Mouse (Mus musculus): Measurements from ENCODE around the gene Notch1. TPM values are rescaled to one million over a fixed set of nuclear protein-coding genes. Genes with fewer than 3 reads are reported as not detected.

The Notch1 gene
- total and polyA plus RNA-seq, 3 experiments = 0.06 TPM; not detected in 2

- no peaks in the 10 kb centered on the region for H3K79me2 ChIP-seq (ENCODE audit: control insufficient read depth, insufficient read depth, low read length, poor library complexity)
- H3K4me1 ChIP-seq (ENCODE audit: control insufficient read depth in 1 of 2, insufficient read depth in 2 of 2, low read length in 2 of 2) = no peaks in the 10 kb centered on the region
- H3K9ac ChIP-seq (ENCODE audit: control insufficient read depth, low read depth, low read length, poor library complexity, severe bottlenecking) = no peak overlapping the region
- no peak overlapping the region for H3K4me3 ChIP-seq (ENCODE audit: control insufficient read depth in 1 of 2, insufficient read depth in 1 of 2, low read depth in 2 of 2, low read length in 2 of 2)
- no peaks in the 10 kb centered on the region for H3K9me3 ChIP-seq (replicated peaks; ENCODE audit: insufficient read depth, low read length)
- no peak for DNase-seq (ENCODE audit: low read depth, low spot score)
- no peak for TF ChIP-seq SMC3 (IDR thresholded peaks at IDR 0.05; ENCODE audit: low read depth, low read length)
- TF ChIP-seq MAX (IDR thresholded peaks at IDR 0.05; ENCODE audit: low read length) = no peak
- no peak for TF ChIP-seq E2F4 (IDR thresholded peaks at IDR 0.05; ENCODE audit: borderline replicate concordance, low read depth, low read length)
- no peak for TF ChIP-seq ETS1 (IDR thresholded peaks at IDR 0.05; ENCODE audit: low read depth, low read length)
- H3K27me3 ChIP-seq (ENCODE audit: control insufficient read depth in 1 of 2, insufficient read depth in 2 of 2, low read length in 2 of 2) = no peaks in the 10 kb centered on the region
- no peaks in the 10 kb centered on the region for H3K36me3 ChIP-seq (ENCODE audit: control insufficient read depth in 1 of 2, insufficient read depth in 2 of 2, low read length in 2 of 2)
- H3K27ac ChIP-seq (ENCODE audit: control insufficient read depth, low read depth, low read length) = no peak overlapping the region
These were observed 53.5 kb downstream of the Notch1 start for GRCm38 (mm10) chr2:26462980-26463379.

DNA sequence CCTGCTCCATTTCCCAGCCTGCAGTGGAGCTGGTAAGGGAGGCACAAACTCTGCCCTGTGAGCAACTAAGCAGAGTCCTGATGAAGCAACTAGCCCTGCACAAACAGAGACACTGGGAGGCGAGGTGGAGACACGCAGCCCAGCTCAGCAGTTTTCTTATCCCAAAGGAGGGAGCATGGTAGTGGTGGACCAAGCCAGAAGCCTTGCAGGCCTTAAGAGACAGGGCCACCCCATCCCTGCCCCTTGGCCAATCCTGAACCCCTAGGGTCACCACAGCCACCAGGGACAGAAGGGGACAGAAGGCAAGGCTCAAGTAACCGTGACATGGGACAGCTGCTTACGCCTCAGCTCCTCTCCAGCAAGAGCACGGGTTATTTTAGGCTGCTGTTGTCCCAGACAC is 54.8 kb downstream of the Notch1 start:
- H3K79me2 ChIP-seq (ENCODE audit: control insufficient read depth, insufficient read depth, low read length, poor library complexity) = no peaks in the 10 kb centered on the region
- TF ChIP-seq MAZ (IDR thresholded peaks at IDR 0.05; ENCODE audit: low read depth, low read length) (no peak), POLR2AphosphoS2 (IDR thresholded peaks at IDR 0.05; ENCODE audit: low read length) (no peak), E2F4 (IDR thresholded peaks at IDR 0.05; ENCODE audit: borderline replicate concordance, low read depth, low read length) (no peak), NELFE (IDR thresholded peaks at IDR 0.05; ENCODE audit: low read depth, low read length) (no peak), HCFC1 (IDR thresholded peaks at IDR 0.05; ENCODE audit: low read depth, low read length) (no peak), POLR2A (IDR thresholded peaks at IDR 0.05; ENCODE audit: control insufficient read depth in 1 of 2, insufficient read depth in 1 of 2, low read depth in 1 of 2, low read length in 2 of 2, poor library complexity in 1 of 2) (no peak), TAL1 (IDR thresholded peaks at IDR 0.05; ENCODE audit: low read length) (no peak), USF2 (IDR thresholded peaks at IDR 0.05; ENCODE audit: borderline replicate concordance in 1 of 2, insufficient read depth in 1 of 2, low read depth in 1 of 2, low read length in 2 of 2) (no peak), UBTF (IDR thresholded peaks at IDR 0.05; ENCODE audit: borderline replicate concordance, insufficient read depth, low read depth, low read length) (no peak), MAX (IDR thresholded peaks at IDR 0.05; ENCODE audit: low read length) (no peak), MAFK (IDR thresholded peaks at IDR 0.05; ENCODE audit: borderline replicate concordance, low read depth, low read length) (no peak), CTCF (IDR thresholded peaks at IDR 0.05 in 2 of 3, conservative IDR thresholded peaks at IDR 0.05 in 1 of 3; ENCODE audit: control insufficient read depth in 1 of 3, insufficient read depth in 1 of 3, low read depth in 2 of 3, low read length in 3 of 3, poor library complexity in 1 of 3, severe bottlenecking in 1 of 3) (no peak)
- H3K9ac ChIP-seq (ENCODE audit: control insufficient read depth, low read depth, low read length, poor library complexity, severe bottlenecking) = no peak overlapping the region
- H3K36me3 ChIP-seq (ENCODE audit: control insufficient read depth in 1 of 2, insufficient read depth in 2 of 2, low read length in 2 of 2) = no peaks in the 10 kb centered on the region
- H3K4me1 ChIP-seq (ENCODE audit: control insufficient read depth in 1 of 2, insufficient read depth in 2 of 2, low read length in 2 of 2) = no peaks in the 10 kb centered on the region
- H3K27ac ChIP-seq (ENCODE audit: control insufficient read depth, low read depth, low read length) = no peak overlapping the region
- no peak overlapping the region for H3K4me3 ChIP-seq (ENCODE audit: control insufficient read depth in 1 of 2, insufficient read depth in 1 of 2, low read depth in 2 of 2, low read length in 2 of 2)
- no peaks in the 10 kb centered on the region for H3K9me3 ChIP-seq (replicated peaks; ENCODE audit: insufficient read depth, low read length)
- DNase-seq (ENCODE audit: low read depth, low spot score) = no peak
- no peaks in the 10 kb centered on the region for H3K27me3 ChIP-seq (ENCODE audit: control insufficient read depth in 1 of 2, insufficient read depth in 2 of 2, low read length in 2 of 2)

GRCm38 (mm10) chr2:26460837-26461236 is 55.6 kb downstream of the Notch1 start:
- Histone ChIP-seq H3K27ac (ENCODE audit: control insufficient read depth, low read depth, low read length) (no peak overlapping the region), H3K9ac (ENCODE audit: control insufficient read depth, low read depth, low read length, poor library complexity, severe bottlenecking) (no peak overlapping the region), H3K27me3 (ENCODE audit: control insufficient read depth in 1 of 2, insufficient read depth in 2 of 2, low read length in 2 of 2) (no peaks in the 10 kb centered on the region), H3K36me3 (ENCODE audit: control insufficient read depth in 1 of 2, insufficient read depth in 2 of 2, low read length in 2 of 2) (no peaks in the 10 kb centered on the region), H3K4me3 (ENCODE audit: control insufficient read depth in 1 of 2, insufficient read depth in 1 of 2, low read depth in 2 of 2, low read length in 2 of 2) (no peak overlapping the region), H3K9me3 (replicated peaks; ENCODE audit: insufficient read depth, low read length) (no peaks in the 10 kb centered on the region), H3K4me1 (ENCODE audit: control insufficient read depth in 1 of 2, insufficient read depth in 2 of 2, low read length in 2 of 2) (no peaks in the 10 kb centered on the region), H3K79me2 (ENCODE audit: control insufficient read depth, insufficient read depth, low read length, poor library complexity) (no peaks in the 10 kb centered on the region)
- TF ChIP-seq KAT2A (conservative IDR thresholded peaks at IDR 0.05; ENCODE audit: low read depth, low read length) (no peak), MEF2A (IDR thresholded peaks at IDR 0.05; ENCODE audit: extremely low read depth, insufficient replicate concordance, low read depth, low read length, poor library complexity, severe bottlenecking) (no peak), MXI1 (IDR thresholded peaks at IDR 0.05; ENCODE audit: low read depth, low read length) (no peak)
- DNase-seq (ENCODE audit: low read depth, low spot score) = no peak

Measured in MEL (cell line).